Mouse (Mus musculus) E14TG2a.4 (cell line): ENCODE results near the gene Abcg8.

ENCODE experiments used
- CTCF ChIP-seq: conservative IDR thresholded peaks from 2 replicates; pipeline ENCODE4 v1.5.1; 2014; ENCODE audit warnings: low read length
- NANOG ChIP-seq: IDR thresholded peaks from 2 replicates; pipeline ENCODE4 v1.6.1; 2014; ENCODE audit warnings: borderline replicate concordance, low read length, mixed read lengths
- POU5F1 ChIP-seq: IDR thresholded peaks from 2 replicates; pipeline ENCODE4 v1.6.1; 2014; ENCODE audit warnings: low read length, borderline replicate concordance

DNA sequence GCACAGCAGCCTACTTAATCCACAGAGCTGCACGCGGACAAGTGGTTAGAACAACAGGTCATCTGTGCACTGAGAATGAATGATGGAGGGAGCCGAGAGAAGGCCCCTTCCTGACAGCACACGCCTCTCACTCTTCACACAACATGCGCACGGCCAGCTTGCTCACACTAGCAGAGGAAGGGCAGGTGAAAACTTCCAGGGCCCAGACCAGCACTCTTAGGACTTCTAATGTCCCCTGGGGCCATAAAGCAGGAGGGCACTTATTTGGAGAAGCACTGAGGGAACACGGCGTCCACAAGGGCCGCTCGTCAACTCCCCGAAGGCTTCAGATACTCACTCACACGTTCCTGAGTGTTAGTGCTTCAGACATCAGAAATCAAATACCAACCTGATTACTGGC, 55.3 kb downstream of the Abcg8 start:
- TF ChIP-seq CTCF (no peak), POU5F1 (no peak), NANOG (no peak)
